Mouse (Mus musculus) neural tube, embryonic 14.5 days (tissue): ENCODE results near the gene Unc79. TPM values are rescaled to one million over a fixed set of nuclear protein-coding genes. Genes with fewer than 3 reads are reported as not detected.

Source experiments
- ATAC-seq: fragments of 200-750 bp; cut with Nextera tagmentation; 2 replicates; pipeline ENCODE4 v1.8.0; 2017; ENCODE audit warnings: low read depth, mild to moderate bottlenecking, moderate TSS enrichment, moderate library complexity
- H3K27ac ChIP-seq: fragments of 300-500 bp; sonication (generic); 2 replicates; pipeline ENCODE4 v1.5.1; 2014; ENCODE audit warnings: low read depth, mild to moderate bottlenecking, control low read depth, low read length, moderate library complexity, mixed read lengths
- H3K27me3 ChIP-seq: fragments of 300-500 bp; sonication (generic); 2 replicates; pipeline ENCODE4 v1.6.1; 2014; ENCODE audit warnings: low read length; ENCODE audit not compliant: control insufficient read depth, insufficient read depth
- H3K36me3 ChIP-seq: fragments of 300-500 bp; sonication (generic); 2 replicates; pipeline ENCODE4 v1.6.1; 2014; ENCODE audit warnings: low read length, mixed read lengths; ENCODE audit not compliant: control insufficient read depth, insufficient read depth
- H3K4me1 ChIP-seq: fragments of 300-500 bp; sonication (generic); 2 replicates; pipeline ENCODE4 v1.6.1; 2014; ENCODE audit warnings: low read length; ENCODE audit not compliant: control insufficient read depth, insufficient read depth
- H3K4me2 ChIP-seq: fragments of 300-500 bp; sonication (generic); 2 replicates; pipeline ENCODE4 v1.6.1; 2014; ENCODE audit warnings: mild to moderate bottlenecking, low read depth, low read length, control low read depth
- H3K4me3 ChIP-seq: fragments of 300-500 bp; sonication (generic); 2 replicates; pipeline ENCODE4 v1.5.1; 2014; ENCODE audit warnings: low read depth, low read length, control low read depth, mixed read lengths
- H3K9ac ChIP-seq: fragments of 300-500 bp; sonication (generic); replicated peaks from 2 replicates; pipeline ENCODE4 v1.6.1; 2014; ENCODE audit warnings: low read depth, mild to moderate bottlenecking, control low read depth, low read length, mixed read lengths
- H3K9me3 ChIP-seq: fragments of 300-500 bp; sonication (generic); 2 replicates; pipeline ENCODE4 v1.6.1; 2016; ENCODE audit warnings: low read length; ENCODE audit not compliant: control insufficient read depth
- WGBS: fragments of 180-500 bp; shearing (Covaris S2); extraction: QIAGEN DNeasy Blood & Tissue Kit; methylation state at CpG from one replicate; pipeline ENCODE4 v1.1.7; 2014; 5-methylcytosine and 5-hydroxymethylcytosine counted together
- polyA plus RNA-seq: library from polyadenylated mRNA; unstranded; fragments of >200 nt; fragmentation: Nextera tagmentation; extraction: Ambion mirVana; gene quantifications from 2 replicates; pipeline ENCODE4 v1.2.1, GENCODE M21; 2014

Unc79 gene
- polyA plus RNA-seq, 1 experiment from 2014 or later, result 15.6 TPM

- ATAC-seq, result no peak
- no peaks in the 10 kb centered on the region for H3K9me3 ChIP-seq
- WGBS, result 87% methylated on average over 7 of the region's 7 CpGs
Measured at GRCm38 (mm10) chr12:103187020-103187419, 238.4 kb downstream of the Unc79 start.

GRCm38 (mm10) chr12:103188223-103188622 lies 239.6 kb downstream of the Unc79 start:
- H3K36me3 ChIP-seq, result no peaks in the 10 kb centered on the region
- no peak overlapping the region for H3K9ac ChIP-seq
- H3K9me3 ChIP-seq, result no peaks in the 10 kb centered on the region
- H3K27ac ChIP-seq, result no peak overlapping the region
- no peaks in the 10 kb centered on the region for H3K4me1 ChIP-seq
- H3K4me2 ChIP-seq, result no peak overlapping the region
- H3K4me3 ChIP-seq, result no peak overlapping the region
- no peaks in the 10 kb centered on the region for H3K27me3 ChIP-seq
- ATAC-seq, result no peak
- WGBS, result 82% methylated on average over 8 of the region's 8 CpGs

More at GRCm38 (mm10) chr12:103187020-103187419, 238.4 kb downstream of the Unc79 start:
- Histone ChIP-seq H3K4me2 (no peak overlapping the region), H3K27me3 (no peaks in the 10 kb centered on the region), H3K36me3 (no peaks in the 10 kb centered on the region), H3K4me1 (no peaks in the 10 kb centered on the region), H3K27ac (no peak overlapping the region), H3K4me3 (no peak overlapping the region), H3K9ac (no peak overlapping the region)

GRCm38 (mm10) chr12:103189771-103190170 lies 241.1 kb downstream of the Unc79 start:
- Histone ChIP-seq H3K27ac (no peak overlapping the region), H3K4me2 (no peak overlapping the region), H3K27me3 (no peaks in the 10 kb centered on the region), H3K4me3 (no peak overlapping the region), H3K9ac (no peak overlapping the region), H3K36me3 (no peaks in the 10 kb centered on the region), H3K9me3 (no peaks in the 10 kb centered on the region), H3K4me1 (no peaks in the 10 kb centered on the region)
- WGBS, result 52% methylated on average over 12 of the region's 12 CpGs
- ATAC-seq, result 0 out of 2 replicates have a peak, but pooled peaks have one; percentile 13

GRCm38 (mm10) chr12:103192996-103193395 lies 244.3 kb downstream of the Unc79 start:
- Histone ChIP-seq H3K4me2 (no peak overlapping the region), H3K36me3 (no peaks in the 10 kb centered on the region)
- WGBS, result 57% methylated on average over 5 of the region's 5 CpGs

GRCm38 (mm10) chr12:103202592-103203544 lies 254.2 kb downstream of the Unc79 start:
- Histone ChIP-seq H3K4me1 (peaks cover 12% of the 10 kb centered on the region), H3K36me3 (no peaks in the 10 kb centered on the region), H3K27ac (peak overlapping the region; percentile 67), H3K4me2 (no peak overlapping the region), H3K4me3 (no peak overlapping the region), H3K27me3 (no peaks in the 10 kb centered on the region), H3K9me3 (no peaks in the 10 kb centered on the region), H3K9ac (no peak overlapping the region)
- ATAC-seq, result peak; percentile 86
- 15% methylated on average over 11 of the region's 11 CpGs for WGBS

More at GRCm38 (mm10) chr12:103192996-103193395, 244.3 kb downstream of the Unc79 start:
- H3K9ac ChIP-seq, result no peak overlapping the region
- no peaks in the 10 kb centered on the region for H3K27me3 ChIP-seq
- ATAC-seq, result no peak
- H3K4me1 ChIP-seq, result no peaks in the 10 kb centered on the region
- H3K4me3 ChIP-seq, result no peak overlapping the region
- H3K9me3 ChIP-seq, result no peaks in the 10 kb centered on the region
- H3K27ac ChIP-seq, result no peak overlapping the region

GRCm38 (mm10) chr12:103205561-103205960 lies 256.9 kb downstream of the Unc79 start:
- H3K4me2 ChIP-seq, result no peak overlapping the region
- H3K27ac ChIP-seq, result no peak overlapping the region
- no peaks in the 10 kb centered on the region for H3K36me3 ChIP-seq
- ATAC-seq, result no peak
- H3K4me1 ChIP-seq, result peaks cover 12% of the 10 kb centered on the region
- WGBS, result 72% methylated on average over 7 of the region's 7 CpGs
- H3K9ac ChIP-seq, result no peak overlapping the region
- no peaks in the 10 kb centered on the region for H3K27me3 ChIP-seq
- no peaks in the 10 kb centered on the region for H3K9me3 ChIP-seq
- no peak overlapping the region for H3K4me3 ChIP-seq

- Histone ChIP-seq H3K36me3 (no peaks in the 10 kb centered on the region), H3K9me3 (no peaks in the 10 kb centered on the region), H3K4me1 (peaks cover 11% of the 10 kb centered on the region; the same call in 1 of the 2 replicates), H3K4me2 (no peak overlapping the region), H3K9ac (no peak overlapping the region), H3K27ac (no peak overlapping the region), H3K27me3 (no peaks in the 10 kb centered on the region), H3K4me3 (no peak overlapping the region)
- no peak for ATAC-seq
- 94% methylated on average over 7 of the region's 7 CpGs for WGBS
Measured at GRCm38 (mm10) chr12:103209581-103209980, 260.9 kb downstream of the Unc79 start.

GRCm38 (mm10) chr12:103211078-103211477 lies 262.4 kb downstream of the Unc79 start:
- H3K4me1 ChIP-seq, result peaks cover 23% of the 10 kb centered on the region
- no peaks in the 10 kb centered on the region for H3K9me3 ChIP-seq
- no peaks in the 10 kb centered on the region for H3K36me3 ChIP-seq
- no peak overlapping the region for H3K27ac ChIP-seq
- H3K9ac ChIP-seq, result no peak overlapping the region
- no peak for ATAC-seq
- no peak overlapping the region for H3K4me3 ChIP-seq
- WGBS, result 45% methylated on average over 5 of the region's 5 CpGs
- no peaks in the 10 kb centered on the region for H3K27me3 ChIP-seq
- H3K4me2 ChIP-seq, result no peak overlapping the region

- WGBS, result 94% methylated on average over 2 of the region's 2 CpGs
- no peak overlapping the region for H3K27ac ChIP-seq
- no peaks in the 10 kb centered on the region for H3K27me3 ChIP-seq
- H3K9me3 ChIP-seq, result no peaks in the 10 kb centered on the region
- no peak overlapping the region for H3K4me2 ChIP-seq
- no peak overlapping the region for H3K4me3 ChIP-seq
- no peak overlapping the region for H3K9ac ChIP-seq
- H3K4me1 ChIP-seq, result peaks cover 23% of the 10 kb centered on the region
- no peaks in the 10 kb centered on the region for H3K36me3 ChIP-seq
- ATAC-seq, result 0 out of 2 replicates have a peak, but pooled peaks have one; percentile 18
Measured at GRCm38 (mm10) chr12:103213591-103213990, 264.9 kb downstream of the Unc79 start.
